Mouse (Mus musculus) E14TG2a.4 (cell line): ENCODE measurements at regions not wholly inside any gene's neighbourhood (a gene's known extent, or its start where the extent isn't known, plus 50 kb on each side); places are given as distances from the start of the nearest gene placed in this dataset.

ENCODE experiments used
- H3K27me3 ChIP-seq: 2 replicates; pipeline ENCODE4 v1.6.1; 2014; ENCODE audit warnings: low read length, control low read depth; ENCODE audit not compliant: insufficient read depth
- H3K36me3 ChIP-seq: 2 replicates; pipeline ENCODE4 v1.6.1; 2014; ENCODE audit warnings: low read length, control low read depth; ENCODE audit not compliant: insufficient read depth
- H3K4me1 ChIP-seq: replicated peaks from 2 replicates; pipeline ENCODE4 v1.6.1; 2014; ENCODE audit warnings: low read depth, low read length, control low read depth
- H3K4me3 ChIP-seq: replicated peaks from 2 replicates; pipeline ENCODE4 v1.5.1; 2014; ENCODE audit warnings: mild to moderate bottlenecking, low read length
- H3K9me3 ChIP-seq: 2 replicates; pipeline ENCODE4 v1.6.1; 2014; ENCODE audit warnings: low read length, control low read depth
- CTCF ChIP-seq: conservative IDR thresholded peaks from 2 replicates; pipeline ENCODE4 v1.5.1; 2014; ENCODE audit warnings: low read length
- NANOG ChIP-seq: IDR thresholded peaks from 2 replicates; pipeline ENCODE4 v1.6.1; 2014; ENCODE audit warnings: borderline replicate concordance, low read length, mixed read lengths
- POU5F1 ChIP-seq: IDR thresholded peaks from 2 replicates; pipeline ENCODE4 v1.6.1; 2014; ENCODE audit warnings: low read length, borderline replicate concordance

DNA sequence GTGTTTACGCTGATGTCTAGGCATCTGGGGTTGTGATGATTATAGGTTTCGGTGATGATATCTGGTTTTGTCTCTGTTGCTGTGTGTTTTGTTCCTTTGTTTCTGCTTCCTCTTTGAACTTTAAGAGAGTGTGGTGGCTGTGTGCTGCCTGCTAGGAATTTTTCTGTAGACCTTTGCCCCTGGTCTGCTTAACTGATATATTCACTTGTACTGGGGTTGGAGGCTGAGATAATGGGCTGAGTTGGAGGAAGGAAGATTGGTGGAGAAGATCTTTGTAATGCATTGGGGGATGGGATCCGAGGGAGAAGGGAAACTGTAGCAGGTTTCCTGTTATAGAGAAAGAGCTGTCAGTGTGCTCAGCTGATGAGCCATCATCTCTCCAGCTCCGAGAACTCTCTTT is 55.8 kb downstream of the Mid1ip1 start:
- Histone ChIP-seq H3K9me3 (peaks cover 5% of the 10 kb centered on the region; the same call in 1 of the 2 replicates), H3K27me3 (no peaks in the 10 kb centered on the region), H3K4me1 (no peaks in the 10 kb centered on the region), H3K36me3 (no peaks in the 10 kb centered on the region), H3K4me3 (no peak overlapping the region)
- no peak for TF ChIP-seq NANOG
- no peak for TF ChIP-seq CTCF
- TF ChIP-seq POU5F1 = no peak

DNA sequence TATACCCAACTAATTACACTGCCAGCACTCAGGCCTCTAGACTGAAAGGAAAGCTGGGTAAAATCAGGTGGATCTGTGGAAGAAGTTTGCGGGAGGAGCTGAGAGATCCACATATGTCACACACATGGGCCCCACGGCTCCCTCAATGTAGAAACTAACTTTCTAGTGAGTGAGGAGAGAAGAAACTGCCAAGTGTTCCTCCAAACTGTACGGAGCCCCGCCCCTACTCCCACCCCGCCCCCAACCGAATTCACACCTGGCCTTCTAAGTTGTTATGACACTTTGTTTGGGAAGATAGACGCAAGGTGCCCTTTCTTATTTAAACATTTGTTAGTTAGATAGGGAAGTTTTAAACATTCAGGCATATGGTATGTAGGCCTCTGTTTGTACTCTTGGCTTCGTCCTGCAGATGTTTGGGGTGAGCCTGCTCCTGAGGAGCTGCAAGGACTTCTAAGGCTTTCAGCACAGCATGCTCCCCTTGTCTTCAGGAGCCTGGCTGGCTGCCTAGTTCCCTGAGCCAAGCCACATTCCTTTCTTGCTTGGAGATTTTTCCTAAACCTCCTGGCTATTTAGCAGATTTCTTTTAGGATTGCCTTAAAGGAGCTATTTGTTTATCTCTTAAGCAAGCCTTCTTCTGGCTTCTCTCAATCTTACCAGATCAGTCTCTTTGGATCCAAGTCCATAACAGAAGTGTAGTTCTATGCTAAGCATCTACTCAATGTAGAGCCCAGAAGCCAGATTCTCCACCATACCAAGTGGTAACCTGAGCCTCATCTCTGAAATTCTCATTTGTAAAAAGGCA is 61.1 kb downstream of the Mid1ip1 start:
- H3K36me3 ChIP-seq = no peaks in the 10 kb centered on the region
- H3K4me1 ChIP-seq = no peaks in the 10 kb centered on the region
- H3K9me3 ChIP-seq = no peaks in the 10 kb centered on the region
- H3K27me3 ChIP-seq = no peaks in the 10 kb centered on the region
- H3K4me3 ChIP-seq = no peak overlapping the region
- no peak for TF ChIP-seq POU5F1
- no peak for TF ChIP-seq NANOG
- no peak for TF ChIP-seq CTCF

DNA sequence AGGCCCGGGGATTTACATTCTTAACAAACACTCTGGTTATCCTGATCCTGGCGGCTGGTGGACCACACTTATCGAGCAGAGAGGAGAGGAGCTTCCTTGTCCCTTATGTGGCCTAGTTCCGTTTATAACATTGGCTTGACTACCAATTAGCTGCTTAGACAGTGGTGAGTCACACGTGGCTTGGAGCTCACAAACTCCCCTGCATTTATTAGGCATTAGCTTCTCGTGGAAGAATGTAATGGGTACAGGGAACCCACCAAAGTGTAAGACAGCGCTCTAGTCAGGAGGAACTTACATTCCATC is 61.7 kb downstream of the Mid1ip1 start:
- no peaks in the 10 kb centered on the region for H3K9me3 ChIP-seq
- no peaks in the 10 kb centered on the region for H3K27me3 ChIP-seq
- no peak overlapping the region for H3K4me3 ChIP-seq
- no peak for TF ChIP-seq POU5F1
- no peak for TF ChIP-seq NANOG
- no peak for TF ChIP-seq CTCF
- no peaks in the 10 kb centered on the region for H3K4me1 ChIP-seq
- H3K36me3 ChIP-seq = no peaks in the 10 kb centered on the region

- H3K36me3 ChIP-seq = no peaks in the 10 kb centered on the region
- no peaks in the 10 kb centered on the region for H3K27me3 ChIP-seq
- H3K9me3 ChIP-seq = no peaks in the 10 kb centered on the region
- no peaks in the 10 kb centered on the region for H3K4me1 ChIP-seq
- no peak overlapping the region for H3K4me3 ChIP-seq
- no peak for TF ChIP-seq CTCF
- TF ChIP-seq POU5F1 = no peak
- TF ChIP-seq NANOG = no peak
Observed at GRCm38 (mm10) chrX:10778014-10778413, 63.2 kb downstream of the Mid1ip1 start.

DNA sequence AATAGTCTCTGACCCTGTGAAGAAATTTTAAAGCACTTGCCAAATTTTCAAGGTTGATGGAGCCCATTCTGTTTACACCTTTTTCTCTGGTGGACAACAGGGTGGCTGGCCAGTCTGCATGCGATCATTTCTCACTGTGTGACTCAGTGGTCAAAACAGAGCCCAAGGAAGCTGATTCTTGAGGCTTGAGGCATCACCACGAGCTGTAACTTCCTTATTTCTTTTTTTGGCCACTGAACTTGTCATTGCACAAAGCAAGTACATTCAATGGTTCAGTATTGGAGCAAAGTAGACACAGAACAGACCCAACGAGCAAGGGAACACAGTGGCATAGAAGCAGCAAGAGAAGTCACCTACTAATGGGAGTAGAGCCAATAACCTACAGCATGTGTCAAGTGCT is 71.5 kb downstream of the Mid1ip1 start:
- H3K36me3 ChIP-seq = no peaks in the 10 kb centered on the region
- H3K4me1 ChIP-seq = no peaks in the 10 kb centered on the region
- H3K4me3 ChIP-seq = no peak overlapping the region
- H3K9me3 ChIP-seq = no peaks in the 10 kb centered on the region
- TF ChIP-seq POU5F1 (no peak), NANOG (no peak), CTCF (no peak)
- no peaks in the 10 kb centered on the region for H3K27me3 ChIP-seq

DNA sequence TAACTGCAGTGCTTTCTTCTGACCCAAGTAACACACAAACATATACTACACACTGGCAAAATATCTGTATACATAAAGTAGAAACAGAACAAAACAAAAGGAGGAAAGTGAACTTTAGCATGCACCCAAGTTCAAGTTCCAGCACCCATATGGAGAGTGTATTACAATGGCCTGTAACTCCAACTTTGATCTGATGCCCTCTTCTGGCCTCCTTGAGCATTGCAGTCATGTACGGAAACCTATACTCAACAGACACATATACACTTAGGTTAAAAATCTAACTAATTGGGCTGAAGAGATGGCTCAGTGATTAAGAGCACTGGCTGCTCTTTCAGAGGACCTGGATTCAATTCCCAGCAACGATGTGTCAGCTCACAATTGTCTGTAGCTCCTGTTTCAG is 72.2 kb downstream of the Mid1ip1 start:
- Histone ChIP-seq H3K4me1 (no peaks in the 10 kb centered on the region), H3K4me3 (no peak overlapping the region), H3K27me3 (no peaks in the 10 kb centered on the region), H3K9me3 (no peaks in the 10 kb centered on the region), H3K36me3 (no peaks in the 10 kb centered on the region)
- no peak for TF ChIP-seq NANOG
- TF ChIP-seq CTCF = peak; percentile 28

DNA sequence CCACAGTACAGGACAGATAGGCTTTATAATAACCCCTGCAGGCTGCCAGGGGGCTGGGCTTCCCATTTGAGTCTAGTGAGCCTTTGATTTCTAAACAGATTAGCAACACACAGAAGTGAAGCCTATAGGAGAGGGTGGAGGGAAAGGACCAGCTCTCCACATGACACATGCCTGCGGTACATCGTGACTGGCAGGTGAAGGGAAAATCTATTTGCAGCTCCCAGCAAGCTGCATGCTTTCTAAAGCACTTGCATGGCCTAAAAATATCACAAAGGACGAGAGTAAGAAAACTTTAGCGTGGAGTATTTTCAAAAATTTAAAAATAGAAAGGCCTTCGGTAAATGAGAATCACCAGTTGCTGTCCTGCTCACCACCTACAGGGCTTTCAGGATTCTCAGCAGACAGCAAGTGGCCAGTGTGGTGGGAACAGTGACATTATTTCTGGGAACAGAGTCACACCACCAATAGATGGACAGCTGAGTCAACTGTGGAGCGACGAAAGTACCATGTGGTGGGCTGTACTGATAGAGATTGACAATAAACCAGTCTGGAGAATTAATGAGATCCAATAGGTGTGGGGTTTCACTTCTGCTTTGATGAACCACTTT is 105.6 kb downstream of the Mid1ip1 start:
- Histone ChIP-seq H3K4me1 (no peaks in the 10 kb centered on the region), H3K36me3 (no peaks in the 10 kb centered on the region), H3K9me3 (no peaks in the 10 kb centered on the region), H3K27me3 (no peaks in the 10 kb centered on the region), H3K4me3 (no peak overlapping the region)
- no peak for TF ChIP-seq NANOG
- no peak for TF ChIP-seq POU5F1
- TF ChIP-seq CTCF = no peak

- H3K36me3 ChIP-seq = no peaks in the 10 kb centered on the region
- H3K4me1 ChIP-seq = no peaks in the 10 kb centered on the region
- no peak overlapping the region for H3K4me3 ChIP-seq
- H3K27me3 ChIP-seq = no peaks in the 10 kb centered on the region
- H3K9me3 ChIP-seq = no peaks in the 10 kb centered on the region
- no peak for TF ChIP-seq POU5F1
- no peak for TF ChIP-seq NANOG
- TF ChIP-seq CTCF = no peak
Observed at GRCm38 (mm10) chrX:10833681-10834080, 118.9 kb downstream of the Mid1ip1 start.

- no peak overlapping the region for H3K4me3 ChIP-seq
- no peaks in the 10 kb centered on the region for H3K4me1 ChIP-seq
- TF ChIP-seq NANOG (no peak), CTCF (no peak), POU5F1 (no peak)
- H3K9me3 ChIP-seq = no peaks in the 10 kb centered on the region
- H3K36me3 ChIP-seq = no peaks in the 10 kb centered on the region
- no peaks in the 10 kb centered on the region for H3K27me3 ChIP-seq
Observed at GRCm38 (mm10) chrX:10857089-10857488, 142.3 kb downstream of the Mid1ip1 start.
